Mouse (Mus musculus): ENCODE data around the gene Tmprss13.

The Tmprss13 gene

DNA sequence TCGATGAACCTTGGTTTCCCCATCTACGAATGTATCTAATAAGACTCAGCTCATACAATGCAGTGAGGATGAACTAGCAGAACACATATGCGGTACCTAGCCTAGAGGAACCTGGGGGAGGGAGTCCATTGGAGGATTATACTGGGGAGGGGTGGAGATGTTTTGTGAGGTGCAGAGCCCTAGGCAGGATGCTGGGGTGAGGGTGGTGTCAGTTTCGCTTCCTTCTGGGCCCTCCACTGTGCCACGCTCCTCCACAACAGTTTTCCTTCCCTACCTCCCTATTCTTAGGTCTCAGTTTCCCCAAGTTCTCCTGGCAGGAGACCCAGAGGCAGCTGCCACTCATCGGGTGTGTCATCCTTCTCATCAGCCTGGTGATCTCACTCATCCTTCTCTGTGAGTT, 10.7 kb downstream of the Tmprss13 start:
- no peak for DNase-seq (ENCODE audit: low spot score in 2 of 2)

DNA sequence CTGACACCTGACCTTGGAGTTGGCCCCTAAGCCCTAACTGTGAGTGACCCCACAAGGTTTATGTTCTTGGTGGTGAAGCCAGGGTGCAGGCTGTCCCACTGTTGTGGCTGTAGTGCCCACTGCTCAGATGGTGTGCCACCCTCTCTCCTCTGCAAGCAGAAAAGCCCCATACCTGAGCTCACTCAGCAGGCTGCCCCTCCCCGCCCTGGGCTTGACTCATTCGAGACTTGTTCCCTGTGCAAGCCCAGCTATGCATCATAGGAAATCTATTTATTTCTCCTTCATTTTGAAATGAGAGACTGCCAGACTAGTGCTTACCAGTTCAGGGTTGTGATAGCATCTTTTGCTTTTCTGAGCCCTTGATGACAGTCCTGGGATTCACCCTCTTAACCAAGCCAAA, 18.5 kb downstream of the Tmprss13 start:
- no peak for DNase-seq (ENCODE audit: low spot score in 2 of 2)

DNA sequence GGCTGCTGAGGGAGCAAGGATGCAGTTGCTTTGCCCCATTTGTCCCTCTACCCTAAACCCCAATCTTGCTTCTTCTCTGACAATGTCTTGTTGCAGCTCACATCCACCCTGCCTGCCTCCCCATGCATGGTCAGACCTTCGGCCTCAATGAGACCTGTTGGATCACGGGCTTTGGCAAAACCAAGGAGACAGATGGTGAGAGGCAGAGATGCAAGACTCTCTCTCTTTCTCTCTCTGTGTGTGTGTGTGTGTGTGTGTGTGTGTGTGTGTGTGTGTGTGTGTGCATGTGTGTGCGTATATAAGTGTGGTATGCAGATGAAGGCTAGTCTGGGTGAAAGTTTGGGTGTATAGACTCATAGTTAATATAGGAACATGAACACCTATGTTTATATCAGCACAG, 24.2 kb downstream of the Tmprss13 start:
- no peak for DNase-seq (ENCODE audit: low spot score in 2 of 2)

- no peak for DNase-seq (ENCODE audit: low spot score in 2 of 2)
Observed at GRCm38 (mm10) chr9:45345516-45345915, 26.6 kb downstream of the Tmprss13 start.

- DNase-seq (ENCODE audit: low spot score in 2 of 2): no peak
Observed at GRCm38 (mm10) chr9:45346276-45346675, 27.4 kb downstream of the Tmprss13 start.

DNA sequence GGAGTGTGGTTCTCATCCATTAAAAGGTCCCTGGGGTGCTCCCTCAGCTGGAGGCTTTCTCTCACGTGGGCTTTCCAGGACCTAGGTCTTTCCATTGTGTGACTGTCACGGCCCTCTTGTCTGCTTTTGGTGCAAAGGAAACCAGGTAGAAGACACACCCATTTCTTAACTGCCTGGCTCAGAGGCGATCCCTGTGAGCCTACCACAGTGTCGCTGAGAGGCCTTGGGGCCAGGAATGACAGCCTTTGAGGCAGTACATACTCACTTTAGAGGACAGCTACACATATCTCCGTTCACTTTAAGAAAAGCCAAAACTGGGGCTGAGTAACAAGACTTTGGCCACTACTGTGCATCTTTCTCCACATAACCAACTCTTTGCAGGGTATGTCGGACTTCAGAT, 29.7 kb downstream of the Tmprss13 start:
- DNase-seq (ENCODE audit: low spot score in 2 of 2): no peak

- no peak for DNase-seq (ENCODE audit: low spot score in 2 of 2)
Observed at GRCm38 (mm10) chr9:45349181-45349580, 30.3 kb downstream of the Tmprss13 start.

- DNase-seq (ENCODE audit: low spot score in 2 of 2): no peak
Observed at GRCm38 (mm10) chr9:45349851-45350250, 31.0 kb downstream of the Tmprss13 start.

GRCm38 (mm10) chr9:45355192-45355591, 36.3 kb downstream of the Tmprss13 start:
- no peak for DNase-seq (ENCODE audit: low spot score in 2 of 2)

GRCm38 (mm10) chr9:45358356-45358755, 39.5 kb downstream of the Tmprss13 start:
- DNase-seq (ENCODE audit: low spot score in 2 of 2): no peak

DNA sequence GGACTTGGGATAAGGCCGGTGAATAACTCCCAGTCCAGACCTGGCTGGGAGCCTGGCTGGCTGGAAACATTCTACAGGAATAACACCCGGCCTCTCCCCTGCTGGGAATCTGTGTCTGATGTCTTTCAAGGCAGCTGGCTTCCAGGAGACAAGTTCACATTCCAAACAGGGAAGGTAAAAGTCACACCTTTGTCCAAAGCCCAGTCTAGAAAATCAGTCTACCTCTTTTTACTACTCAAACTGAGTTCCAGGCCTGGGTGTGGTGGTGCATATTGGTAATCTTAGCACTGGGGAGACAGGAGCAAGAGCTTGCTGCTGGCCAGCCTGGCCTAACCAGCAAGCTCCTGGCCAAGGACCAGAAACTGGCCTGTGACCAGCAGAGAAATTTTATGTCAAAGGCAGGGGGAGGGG, 43.2 kb downstream of the Tmprss13 start:
- no peak for DNase-seq (ENCODE audit: low spot score in 2 of 2)

DNA sequence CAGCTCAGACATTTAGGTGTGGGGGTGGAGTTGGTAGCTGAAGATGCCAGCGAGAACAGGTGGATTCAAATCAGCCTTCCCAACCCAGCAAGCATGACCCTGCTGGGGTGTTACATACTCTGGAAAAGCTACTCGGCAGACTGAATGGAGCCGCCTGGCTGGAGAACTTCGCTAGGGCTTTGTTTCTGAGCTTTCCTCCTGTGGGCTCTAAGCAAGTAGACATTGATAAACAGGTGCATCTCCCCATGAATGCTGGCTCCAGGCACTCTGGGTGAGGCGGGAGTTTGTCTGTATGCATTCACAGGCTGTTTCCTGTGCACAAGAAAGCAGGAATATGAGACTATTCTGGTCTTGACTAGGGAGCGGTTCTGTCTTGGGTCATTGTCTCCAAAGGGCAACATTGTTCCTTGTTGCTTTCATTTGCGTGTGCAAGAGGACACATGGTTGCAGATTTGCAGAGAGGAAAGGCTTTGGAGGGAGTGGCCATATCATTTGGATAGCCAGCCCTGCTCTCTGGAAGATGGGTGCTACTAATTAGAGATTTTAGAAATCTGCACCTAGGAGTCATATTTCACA, 44.8 kb downstream of the Tmprss13 start:
- no peak for DNase-seq (ENCODE audit: low spot score in 2 of 2)

DNA sequence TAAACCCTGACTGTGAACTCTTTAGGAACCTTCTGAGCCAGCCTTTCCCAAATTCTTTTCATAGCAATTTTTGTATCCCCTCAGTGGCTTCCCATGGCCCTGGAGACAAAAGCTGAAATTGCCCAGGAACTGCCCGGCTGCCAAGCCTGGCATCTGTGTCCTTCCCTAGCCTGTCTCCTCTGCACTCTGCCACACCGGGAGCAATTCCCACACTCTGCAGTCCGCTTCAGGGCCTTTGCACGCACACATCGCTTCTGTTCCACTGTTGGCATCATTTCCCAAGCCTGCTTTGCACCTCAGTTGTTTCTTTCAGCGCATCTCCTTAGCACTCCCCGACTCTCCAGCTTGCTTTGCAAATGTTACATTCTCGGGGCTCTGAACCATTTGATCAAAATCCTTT, 48.8 kb downstream of the Tmprss13 start:
- DNase-seq (ENCODE audit: low spot score in 2 of 2): no peak

- DNase-seq (ENCODE audit: low spot score in 2 of 2): no peak
Observed at GRCm38 (mm10) chr9:45368341-45368901, 49.5 kb downstream of the Tmprss13 start.

DNA sequence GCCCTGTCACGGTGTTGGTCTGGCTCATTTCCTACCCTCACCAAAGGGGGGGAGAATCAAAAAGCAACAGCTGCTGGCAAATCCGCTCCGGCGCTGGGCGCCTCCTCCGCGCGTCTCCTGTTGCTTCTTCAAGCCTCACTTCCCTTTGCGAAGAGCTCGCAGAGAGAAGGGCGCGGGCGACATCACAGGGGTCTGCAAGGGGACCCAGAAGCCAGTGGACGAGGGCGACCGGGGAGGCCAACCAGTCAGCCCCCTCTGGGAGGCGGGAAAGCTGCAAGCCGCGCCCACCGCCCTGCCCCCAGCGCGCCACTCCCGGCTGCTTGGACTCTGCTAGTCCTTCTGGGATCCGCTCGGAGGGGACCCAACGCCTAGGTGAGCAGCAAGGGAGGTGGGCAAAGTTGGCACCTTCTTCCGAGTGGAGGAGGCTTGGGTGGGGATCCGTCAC, 51.2 kb downstream of the Tmprss13 start, which contains the start of gene Fxyd6:
Gene Fxyd6 (plus strand): TSS at position 69 of the 445 bp plus-strand sequence.
- DNase-seq (ENCODE audit: low spot score in 2 of 2): peak; percentile 18 to 57

DNA sequence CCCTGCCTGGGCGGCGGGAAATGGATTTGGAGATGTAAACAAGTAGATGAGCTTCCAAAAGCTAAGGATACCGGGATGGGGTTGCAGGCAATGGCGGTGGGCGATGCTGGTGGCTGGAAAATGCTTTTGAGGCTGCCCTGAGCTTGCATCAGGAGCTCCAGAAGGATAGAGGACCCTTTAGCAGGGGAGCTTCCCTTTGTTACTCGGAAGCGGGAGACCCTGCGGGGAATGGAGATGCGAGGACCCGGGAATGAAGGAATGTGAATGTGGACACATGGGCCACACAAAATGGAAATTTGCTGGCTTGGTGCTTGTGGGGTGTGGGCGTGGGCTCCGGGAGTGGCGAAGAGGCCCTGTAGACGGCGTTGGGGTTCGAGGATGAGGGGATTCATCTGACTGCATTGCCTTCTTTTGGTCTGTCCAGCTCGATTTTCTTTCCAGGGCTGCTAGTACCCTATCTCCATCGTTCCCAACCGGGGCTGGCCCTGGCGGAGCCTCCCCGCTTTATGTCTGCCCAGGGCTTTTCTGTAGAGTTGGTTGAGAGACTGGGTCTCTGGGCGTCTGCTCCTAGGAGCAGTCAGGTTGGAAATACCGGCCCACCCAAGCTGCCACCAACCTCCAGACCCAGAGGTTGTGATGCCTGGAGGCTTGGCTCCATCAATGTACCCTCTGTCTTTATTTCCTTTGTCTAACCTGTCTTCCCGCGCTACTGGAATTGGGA, 51.9 kb downstream of the Tmprss13 start:
- DNase-seq (ENCODE audit: low spot score in 2 of 2): no peak

- no peak for DNase-seq (ENCODE audit: low spot score in 2 of 2)
Observed at GRCm38 (mm10) chr9:45371337-45371707, 52.4 kb downstream of the Tmprss13 start.

- DNase-seq (ENCODE audit: low spot score in 2 of 2): no peak
Observed at GRCm38 (mm10) chr9:45373896-45374295, 55.0 kb downstream of the Tmprss13 start.

GRCm38 (mm10) chr9:45374988-45375502, 56.1 kb downstream of the Tmprss13 start:
- DNase-seq (ENCODE audit: low spot score in 2 of 2): no peak

GRCm38 (mm10) chr9:45376427-45376826, 57.5 kb downstream of the Tmprss13 start:
- no peak for DNase-seq (ENCODE audit: low spot score in 2 of 2)

DNA sequence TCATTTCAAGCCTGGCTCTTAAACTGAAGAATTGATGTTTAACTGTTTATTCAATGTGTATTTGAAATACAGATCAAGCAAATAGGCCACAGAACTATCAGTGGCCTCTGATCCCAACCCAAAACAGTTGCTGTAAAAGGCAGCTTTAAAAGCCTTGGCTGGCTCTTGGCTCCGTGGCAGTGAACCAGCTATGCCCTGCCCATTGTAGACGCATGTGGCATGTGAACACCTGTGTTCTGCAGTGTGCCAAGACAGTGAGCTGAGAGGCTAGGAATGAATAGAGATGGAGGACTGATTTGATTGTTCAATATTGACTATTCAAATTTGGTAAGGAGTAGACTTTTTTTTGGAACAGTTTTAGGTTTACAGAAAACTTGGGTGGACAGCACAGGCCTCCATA, 58.0 kb downstream of the Tmprss13 start:
- DNase-seq (ENCODE audit: low spot score in 2 of 2): no peak

- no peak for DNase-seq (ENCODE audit: low spot score in 2 of 2)
Observed at GRCm38 (mm10) chr9:45380411-45381251, 61.7 kb downstream of the Tmprss13 start.
